Mouse (Mus musculus) hindbrain, embryonic 14.5 days (tissue): ENCODE measurements at regions not wholly inside any gene's neighbourhood (a gene's known extent, or its start where the extent isn't known, plus 50 kb on each side); places are given as distances from the start of the nearest gene placed in this dataset.

Experiments used
- ATAC-seq: fragments of 200-750 bp; cut with Nextera tagmentation; 2 replicates; pipeline ENCODE4 v1.8.0; 2017; ENCODE audit warnings: moderate number of reproducible peaks, mild to moderate bottlenecking, moderate TSS enrichment, moderate library complexity; ENCODE audit not compliant: low FRiP score
- DNase-seq: peaks from one replicate; pipeline ENCODE4 v3.0.0-alpha.2; 2015; ENCODE audit warnings: low spot score
- H3K27ac ChIP-seq: fragments of 300-500 bp; sonication (generic); 2 replicates; pipeline ENCODE4 v1.5.1; 2014; ENCODE audit warnings: mild to moderate bottlenecking, moderate library complexity
- H3K27me3 ChIP-seq: fragments of 300-500 bp; sonication (generic); 2 replicates; pipeline ENCODE4 v1.6.1; 2014; ENCODE audit warnings: mild to moderate bottlenecking, low read length, mixed read lengths; ENCODE audit not compliant: control insufficient read depth, insufficient read depth
- H3K36me3 ChIP-seq: fragments of 300-500 bp; sonication (generic); replicated peaks from 2 replicates; pipeline ENCODE4 v1.6.1; 2014; ENCODE audit not compliant: control insufficient read depth, insufficient read depth
- H3K4me1 ChIP-seq: fragments of 300-500 bp; sonication (generic); replicated peaks from 2 replicates; pipeline ENCODE4 v1.6.1; 2014; ENCODE audit warnings: antibody characterized with exemption, low read length, mixed read lengths; ENCODE audit not compliant: control insufficient read depth, insufficient read depth
- H3K4me2 ChIP-seq: fragments of 300-500 bp; sonication (generic); replicated peaks from 2 replicates; pipeline ENCODE4 v1.6.1; 2014; ENCODE audit warnings: mild to moderate bottlenecking, moderate library complexity
- H3K4me3 ChIP-seq: fragments of 300-500 bp; sonication (generic); replicated peaks from 2 replicates; pipeline ENCODE4 v1.5.1; 2014; ENCODE audit warnings: mild to moderate bottlenecking, low read length
- H3K9ac ChIP-seq: fragments of 300-500 bp; sonication (generic); 2 replicates; pipeline ENCODE4 v1.6.1; 2014
- H3K9me3 ChIP-seq: fragments of 300-500 bp; sonication (generic); 2 replicates; pipeline ENCODE4 v1.6.1; 2016; ENCODE audit warnings: low read length; ENCODE audit not compliant: control insufficient read depth
- WGBS: fragments of 180-500 bp; shearing (Covaris S2); extraction: QIAGEN DNeasy Blood & Tissue Kit; methylation state at CpG from one replicate; pipeline ENCODE4 v1.1.7; 2014; 5-methylcytosine and 5-hydroxymethylcytosine counted together

DNA sequence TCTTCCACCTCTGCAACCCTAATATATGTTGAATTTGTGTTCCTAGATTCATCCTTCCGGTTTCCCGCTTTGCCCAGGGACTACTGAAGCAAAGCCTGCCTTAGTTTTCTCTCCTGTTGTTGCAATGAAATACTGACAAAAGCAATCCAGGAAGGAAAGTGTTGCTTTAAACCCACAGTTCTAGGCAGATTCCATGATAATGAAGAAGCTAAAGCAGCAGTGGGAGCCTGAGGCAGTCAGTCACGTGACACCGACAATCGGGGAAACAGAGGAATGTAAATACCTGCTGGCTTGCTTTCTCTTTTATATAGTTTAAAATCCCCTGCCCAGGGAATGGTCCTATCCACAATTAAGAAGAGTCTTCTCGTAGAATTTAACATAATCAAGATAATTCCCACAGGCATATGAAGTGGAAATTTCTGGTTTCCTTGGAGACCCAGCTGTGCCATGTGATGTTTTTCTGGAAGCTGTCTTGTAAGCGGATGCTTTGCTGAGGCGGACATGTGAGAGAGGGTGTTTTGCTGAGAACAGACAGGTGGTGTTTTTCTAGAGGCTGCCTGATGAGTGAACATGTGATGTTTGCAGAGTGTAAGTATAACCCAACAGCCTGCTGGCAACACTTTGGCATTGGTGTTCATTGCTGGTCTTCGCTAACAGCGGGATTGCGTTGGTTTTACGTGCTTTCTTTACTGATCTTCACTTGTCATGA is 398.0 kb downstream of the Prim2 start:
- Histone ChIP-seq H3K36me3 (no peaks in the 10 kb centered on the region), H3K4me2 (peak overlapping the region; percentile 36), H3K27me3 (no peaks in the 10 kb centered on the region), H3K4me3 (peak overlapping the region; percentile 14; the same call in 1 of the 2 replicates), H3K9me3 (no peaks in the 10 kb centered on the region), H3K9ac (no peak overlapping the region; the same call in 1 of the 2 replicates), H3K27ac (peak overlapping the region; percentile 56; the same call in 1 of the 2 replicates), H3K4me1 (no peaks in the 10 kb centered on the region)
- DNase-seq (no peak), ATAC-seq (0 out of 2 replicates have a peak, but pooled peaks have one; percentile 62)
- WGBS = 54% methylated on average over 12 of the region's 12 CpGs

GRCm38 (mm10) chr1:33269162-33269561 is 400.4 kb downstream of the Prim2 start:
- H3K4me2 ChIP-seq = no peak overlapping the region
- H3K9me3 ChIP-seq = no peaks in the 10 kb centered on the region
- WGBS = 51% methylated on average over 4 of the region's 4 CpGs
- H3K27me3 ChIP-seq = no peaks in the 10 kb centered on the region
- no peaks in the 10 kb centered on the region for H3K36me3 ChIP-seq
- no peak overlapping the region for H3K4me3 ChIP-seq
- no peaks in the 10 kb centered on the region for H3K4me1 ChIP-seq
- ATAC-seq (no peak), DNase-seq (no peak)
- H3K27ac ChIP-seq = no peak overlapping the region
- no peak overlapping the region for H3K9ac ChIP-seq

GRCm38 (mm10) chr1:33265731-33266415 is 403.7 kb downstream of the Prim2 start:
- WGBS = 84% methylated on average over 5 of the region's 5 CpGs
- ATAC-seq (no peak), DNase-seq (no peak)
- H3K9ac ChIP-seq = no peak overlapping the region
- no peak overlapping the region for H3K4me3 ChIP-seq
- H3K36me3 ChIP-seq = no peaks in the 10 kb centered on the region
- H3K27ac ChIP-seq = no peak overlapping the region
- H3K9me3 ChIP-seq = no peaks in the 10 kb centered on the region
- H3K27me3 ChIP-seq = no peaks in the 10 kb centered on the region
- H3K4me1 ChIP-seq = no peaks in the 10 kb centered on the region
- H3K4me2 ChIP-seq = no peak overlapping the region

DNA sequence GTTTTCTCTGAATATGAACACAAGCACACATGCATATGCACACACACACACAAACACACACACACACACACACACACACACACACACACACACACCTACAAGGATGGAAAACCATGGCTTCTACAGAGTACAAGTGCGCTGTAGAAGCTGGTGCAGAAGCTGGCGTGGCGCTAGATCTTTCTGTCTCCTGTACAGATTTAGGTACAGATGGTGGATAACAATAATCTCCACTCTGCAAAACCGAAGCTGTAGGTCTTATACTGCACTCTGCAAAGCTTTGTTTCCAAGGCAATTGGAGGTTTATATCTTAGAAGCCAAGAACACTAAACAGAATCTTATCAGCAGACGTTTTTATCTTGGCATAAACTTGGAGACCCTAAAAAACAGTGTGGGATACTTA is 420.1 kb downstream of the Prim2 start:
- 91% methylated on average over 5 of the region's 5 CpGs for WGBS
- H3K27ac ChIP-seq = no peak overlapping the region
- H3K4me1 ChIP-seq = no peaks in the 10 kb centered on the region
- H3K9me3 ChIP-seq = no peaks in the 10 kb centered on the region
- H3K9ac ChIP-seq = no peak overlapping the region
- no peak for DNase-seq
- no peak for ATAC-seq
- no peaks in the 10 kb centered on the region for H3K36me3 ChIP-seq
- H3K4me2 ChIP-seq = no peak overlapping the region
- H3K27me3 ChIP-seq = no peaks in the 10 kb centered on the region
- no peak overlapping the region for H3K4me3 ChIP-seq

GRCm38 (mm10) chr1:33247076-33247475 is 422.5 kb downstream of the Prim2 start:
- H3K27ac ChIP-seq = no peak overlapping the region
- no peaks in the 10 kb centered on the region for H3K9me3 ChIP-seq
- no peak overlapping the region for H3K4me3 ChIP-seq
- no peak for DNase-seq
- no peak overlapping the region for H3K4me2 ChIP-seq
- H3K9ac ChIP-seq = no peak overlapping the region
- H3K4me1 ChIP-seq = no peaks in the 10 kb centered on the region
- no peaks in the 10 kb centered on the region for H3K27me3 ChIP-seq
- ATAC-seq = no peak
- no peaks in the 10 kb centered on the region for H3K36me3 ChIP-seq
- 87% methylated on average over 6 of the region's 6 CpGs for WGBS

- no peak for ATAC-seq
- 89% methylated on average over 4 of the region's 4 CpGs for WGBS
- no peak overlapping the region for H3K4me2 ChIP-seq
Observed at GRCm38 (mm10) chr1:33245186-33245585, 424.4 kb downstream of the Prim2 start.

GRCm38 (mm10) chr1:33244691-33245090 is 424.9 kb downstream of the Prim2 start:
- 89% methylated on average over 8 of the region's 8 CpGs for WGBS
- DNase-seq = no peak
- H3K4me1 ChIP-seq = no peaks in the 10 kb centered on the region

More at GRCm38 (mm10) chr1:33245186-33245585, 424.4 kb downstream of the Prim2 start:
- no peaks in the 10 kb centered on the region for H3K9me3 ChIP-seq
- no peak overlapping the region for H3K9ac ChIP-seq
- DNase-seq = no peak
- no peaks in the 10 kb centered on the region for H3K4me1 ChIP-seq
- no peak overlapping the region for H3K4me3 ChIP-seq
- no peaks in the 10 kb centered on the region for H3K27me3 ChIP-seq
- H3K36me3 ChIP-seq = no peaks in the 10 kb centered on the region
- no peak overlapping the region for H3K27ac ChIP-seq

DNA sequence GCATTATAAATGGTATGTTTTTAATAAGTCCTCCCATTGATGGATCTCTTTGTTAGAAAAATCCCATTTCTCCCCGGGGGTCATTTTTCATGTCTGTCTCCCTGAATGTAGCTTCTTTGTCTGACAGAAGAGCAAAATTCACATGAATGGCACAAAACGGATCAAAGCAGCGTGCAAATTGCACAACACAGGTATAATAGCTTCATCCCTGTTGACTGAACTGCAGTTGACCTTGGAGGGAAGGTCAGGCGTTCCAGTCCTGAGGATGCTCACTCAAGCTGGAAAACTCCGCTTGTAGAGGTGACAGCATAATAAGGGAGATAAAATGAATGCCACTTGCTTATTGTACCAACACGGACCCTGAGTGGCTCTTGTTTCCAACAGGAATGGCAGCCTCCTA is 446.6 kb downstream of the Prim2 start:
- peak overlapping the region; percentile 45; the same call in 1 of the 2 replicates for H3K27ac ChIP-seq
- no peaks in the 10 kb centered on the region for H3K27me3 ChIP-seq
- peak overlapping the region; percentile 28 for H3K4me2 ChIP-seq
- no peak overlapping the region for H3K9ac ChIP-seq
- H3K4me1 ChIP-seq = peaks cover 4% of the 10 kb centered on the region; the same call in 1 of the 2 replicates
- DNase-seq (no peak), ATAC-seq (no peak; the same call in 1 of the 2 replicates)
- H3K9me3 ChIP-seq = no peaks in the 10 kb centered on the region
- WGBS = 32% methylated on average over 6 of the region's 6 CpGs
- no peaks in the 10 kb centered on the region for H3K36me3 ChIP-seq
- no peak overlapping the region for H3K4me3 ChIP-seq

More at GRCm38 (mm10) chr1:33244691-33245090, 424.9 kb downstream of the Prim2 start:
- Histone ChIP-seq H3K9me3 (no peaks in the 10 kb centered on the region), H3K27ac (no peak overlapping the region), H3K36me3 (no peaks in the 10 kb centered on the region), H3K9ac (no peak overlapping the region), H3K4me2 (no peak overlapping the region), H3K4me3 (no peak overlapping the region), H3K27me3 (no peaks in the 10 kb centered on the region)
- no peak for ATAC-seq

GRCm38 (mm10) chr1:33214815-33215214 is 454.8 kb downstream of the Prim2 start:
- Histone ChIP-seq H3K4me2 (no peak overlapping the region), H3K4me3 (no peak overlapping the region), H3K9ac (no peak overlapping the region), H3K27me3 (no peaks in the 10 kb centered on the region), H3K4me1 (0 out of 2 replicates have a peak, but pooled peaks cover 3% of the 10 kb centered on the region), H3K9me3 (no peaks in the 10 kb centered on the region), H3K36me3 (no peaks in the 10 kb centered on the region), H3K27ac (peak overlapping the region; percentile 59; the same call in 1 of the 2 replicates)
- DNase-seq (peak; percentile 29), ATAC-seq (peak; percentile 78; the same call in 1 of the 2 replicates)
- 40% methylated on average over 5 of the region's 5 CpGs for WGBS
